Mouse (Mus musculus) gonadal fat pad, adult 2 months (tissue): ENCODE measurements around the gene Herpud1. TPM values are rescaled to one million over a fixed set of nuclear protein-coding genes. Genes with fewer than 3 reads are reported as not detected.
"Not testable (repeated sequence)": the region's sequence is repeated elsewhere in the genome, so short reads cannot be mapped to it uniquely, and the experiment has no call there.

ENCODE experiments used
- DNase-seq: peaks from one replicate; pipeline ENCODE4 v3.0.0-alpha.2; 2012; ENCODE audit warnings: low read depth
- polyA plus RNA-seq: library from polyadenylated mRNA; depleted of rRNA; stranded (reverse); fragments of >200 nt; gene quantifications from 2 replicates; pipeline ENCODE4 v1.2.3, GENCODE M21; 2012

Gene Herpud1
- polyA plus RNA-seq, 1 experiment, result 262 TPM

DNA sequence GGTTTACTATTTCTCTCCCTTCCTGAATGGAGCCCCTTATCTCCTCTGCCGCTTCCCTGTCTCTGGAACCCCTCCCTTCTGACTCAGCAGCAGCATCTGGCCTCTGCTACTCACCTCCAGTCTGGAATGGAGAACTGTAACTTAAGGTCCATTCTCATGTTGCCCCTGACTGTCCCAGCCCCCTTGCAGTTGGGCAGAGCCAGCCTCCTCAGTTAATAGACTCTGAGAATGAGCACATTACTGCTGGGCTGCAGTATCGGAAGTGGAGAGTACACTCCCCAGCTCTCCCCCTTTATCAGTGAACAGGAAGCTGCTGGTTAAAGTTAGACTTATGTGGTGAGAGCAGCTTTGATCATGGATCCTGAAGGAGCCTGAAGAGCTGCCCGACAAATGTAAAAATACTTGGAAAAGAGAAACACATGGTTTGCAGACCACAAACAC, 10.7 kb upstream of the Herpud1 start:
- DNase-seq, result no peak

DNA sequence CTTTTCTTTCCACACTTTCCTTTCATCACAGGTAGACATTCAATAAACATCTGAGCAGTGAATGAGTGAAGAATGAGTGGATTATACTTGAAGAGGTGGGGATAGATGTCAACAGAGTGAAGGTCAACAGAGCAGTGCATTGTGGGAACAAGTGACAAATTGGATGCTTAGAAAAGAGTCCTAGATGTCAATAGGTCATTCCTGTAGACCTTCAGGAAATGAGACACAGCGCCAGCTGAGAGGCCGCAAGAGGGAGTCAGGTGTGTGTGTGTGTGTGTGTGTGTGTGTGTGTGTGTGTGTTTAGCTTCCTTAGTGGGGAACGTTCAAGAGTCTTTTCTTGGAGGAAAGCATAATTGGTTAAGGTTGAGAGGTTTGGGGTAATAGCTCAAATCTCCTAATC, 10.1 kb upstream of the Herpud1 start:
- DNase-seq, result no peak

DNA sequence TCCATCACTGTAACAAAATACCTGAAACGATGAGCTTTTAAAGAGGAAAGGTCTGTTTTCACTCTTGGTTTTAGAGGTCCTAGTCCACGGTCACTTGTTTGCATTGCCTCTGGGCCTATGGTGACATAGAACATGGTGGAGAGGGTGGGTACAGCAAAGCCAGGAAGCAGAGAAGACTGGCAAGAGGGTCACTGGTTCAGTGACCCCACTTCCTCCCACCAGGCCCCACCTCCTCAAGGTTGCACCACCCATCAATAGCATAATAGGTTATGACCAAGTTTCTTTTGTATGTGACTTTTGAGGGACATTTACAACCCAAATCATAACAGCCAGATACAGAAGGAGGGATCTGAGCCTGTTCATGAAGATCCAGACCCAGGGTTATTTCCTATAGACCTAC, 9.7 kb upstream of the Herpud1 start:
- DNase-seq, result no peak

DNA sequence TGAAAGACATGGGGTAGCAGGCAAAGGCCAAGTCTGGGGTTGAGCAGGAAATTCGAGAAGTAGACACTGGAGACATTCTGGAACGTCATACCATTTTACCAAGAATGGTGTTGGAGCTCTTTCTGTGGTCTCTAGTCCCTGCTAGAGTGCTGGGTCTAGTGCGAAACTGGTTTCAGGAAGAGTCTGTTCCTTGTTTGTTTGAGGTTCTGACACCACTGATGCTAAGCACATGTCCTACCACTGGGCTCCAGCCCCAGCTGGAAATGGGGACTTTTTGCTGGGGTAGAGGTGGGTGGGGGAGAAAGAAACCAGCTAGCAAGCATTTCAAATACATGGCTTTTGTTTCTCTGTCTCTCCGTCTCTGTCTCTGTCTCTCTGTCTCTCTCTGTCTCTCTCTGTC, 9.2 kb upstream of the Herpud1 start:
- DNase-seq, result no peak

DNA sequence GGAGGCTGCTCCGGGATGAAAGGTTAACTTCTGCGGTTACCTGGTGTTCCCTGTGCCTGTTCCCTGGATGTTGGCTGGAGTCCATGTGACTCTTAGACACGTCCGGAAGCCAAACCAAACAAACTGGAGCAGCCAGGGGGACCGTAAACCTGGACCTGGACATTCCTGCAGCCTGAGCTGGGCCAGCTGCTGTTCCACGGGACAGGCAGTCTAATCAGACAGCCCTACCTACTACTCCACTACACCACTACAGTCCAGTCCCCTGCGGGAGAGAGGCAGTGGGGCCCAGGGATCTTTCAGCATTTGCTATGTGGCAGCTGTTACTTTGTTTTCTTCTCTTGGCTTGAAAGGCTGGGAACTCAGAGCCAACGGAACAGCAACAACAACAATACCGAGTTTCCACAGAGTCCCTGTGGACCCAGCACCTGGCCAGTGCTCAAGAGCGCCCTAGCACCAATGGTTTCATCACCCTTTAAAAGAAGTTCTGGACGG, 8.5 kb upstream of the Herpud1 start:
- DNase-seq, result no peak

DNA sequence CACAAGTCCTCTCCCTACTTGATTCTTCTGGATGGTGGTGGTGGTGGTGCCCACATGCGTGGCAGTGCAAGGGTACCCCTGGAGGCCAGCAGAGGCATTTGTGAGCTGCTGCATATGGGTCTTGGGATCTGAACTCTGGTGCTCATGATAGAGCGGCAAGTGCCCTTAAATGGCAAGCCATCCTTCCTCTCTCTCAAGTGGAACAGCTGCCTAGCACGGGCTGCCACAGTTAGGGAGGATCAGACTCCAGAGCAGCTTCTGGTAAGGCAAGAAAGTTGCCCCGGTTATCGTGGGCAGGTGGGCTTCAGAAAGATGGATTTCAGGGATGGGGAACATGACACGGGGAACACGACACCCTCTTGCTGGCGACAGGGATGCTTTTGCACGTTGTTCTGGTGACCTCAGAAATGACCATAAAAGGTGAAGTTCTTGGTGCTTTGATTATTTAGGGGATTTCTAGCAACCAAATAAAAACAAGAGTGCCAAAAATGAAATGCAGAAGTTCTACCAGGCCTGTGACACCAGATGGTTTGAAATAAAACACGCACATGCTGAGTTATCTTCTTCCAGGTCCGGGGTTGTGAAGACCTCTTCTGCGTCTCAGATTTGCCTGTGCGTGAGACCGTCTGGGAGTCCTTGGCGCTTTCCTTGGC, 7.3 kb upstream of the Herpud1 start:
- no peak for DNase-seq

DNA sequence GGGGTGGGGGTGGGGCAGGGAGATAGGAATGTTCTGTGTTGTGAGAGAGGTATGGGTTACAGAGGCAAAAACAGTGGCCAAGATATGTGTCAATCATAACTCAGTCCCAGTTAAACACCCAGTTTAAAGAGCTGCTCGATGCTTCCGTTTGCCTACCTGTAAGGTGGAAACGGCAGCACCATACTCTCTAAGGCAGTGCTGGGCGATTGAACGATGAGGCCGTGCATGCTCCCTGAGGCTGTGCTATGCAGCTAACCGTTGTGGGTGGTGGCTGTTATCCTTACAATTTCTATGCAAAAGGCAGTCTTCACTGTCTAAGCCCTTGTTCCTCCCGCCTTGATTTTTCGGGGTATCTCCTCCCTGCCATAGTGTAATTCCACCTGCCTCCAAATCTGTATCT, 6.6 kb upstream of the Herpud1 start:
- DNase-seq, result no peak

DNA sequence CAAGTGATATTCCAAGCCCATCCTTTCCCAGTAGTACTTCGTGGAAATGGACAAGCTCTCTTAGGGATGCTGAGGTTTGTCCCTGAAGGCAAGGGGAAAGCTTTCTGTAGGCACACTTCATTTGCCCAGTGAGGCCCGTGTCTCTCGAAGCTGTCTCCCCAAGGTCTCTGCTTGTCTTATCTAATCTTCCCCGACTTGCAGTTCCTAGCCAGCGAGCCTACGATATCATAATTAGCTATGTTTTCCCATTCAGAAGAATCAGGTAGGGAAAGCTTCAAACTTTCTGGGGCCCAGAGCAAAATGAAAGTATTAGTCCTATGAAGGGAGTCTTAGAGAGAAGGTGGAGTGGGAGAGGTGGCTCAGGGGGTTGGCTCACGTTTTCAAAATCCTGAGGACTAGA, 2.1 kb upstream of the Herpud1 start:
- DNase-seq, result no peak

DNA sequence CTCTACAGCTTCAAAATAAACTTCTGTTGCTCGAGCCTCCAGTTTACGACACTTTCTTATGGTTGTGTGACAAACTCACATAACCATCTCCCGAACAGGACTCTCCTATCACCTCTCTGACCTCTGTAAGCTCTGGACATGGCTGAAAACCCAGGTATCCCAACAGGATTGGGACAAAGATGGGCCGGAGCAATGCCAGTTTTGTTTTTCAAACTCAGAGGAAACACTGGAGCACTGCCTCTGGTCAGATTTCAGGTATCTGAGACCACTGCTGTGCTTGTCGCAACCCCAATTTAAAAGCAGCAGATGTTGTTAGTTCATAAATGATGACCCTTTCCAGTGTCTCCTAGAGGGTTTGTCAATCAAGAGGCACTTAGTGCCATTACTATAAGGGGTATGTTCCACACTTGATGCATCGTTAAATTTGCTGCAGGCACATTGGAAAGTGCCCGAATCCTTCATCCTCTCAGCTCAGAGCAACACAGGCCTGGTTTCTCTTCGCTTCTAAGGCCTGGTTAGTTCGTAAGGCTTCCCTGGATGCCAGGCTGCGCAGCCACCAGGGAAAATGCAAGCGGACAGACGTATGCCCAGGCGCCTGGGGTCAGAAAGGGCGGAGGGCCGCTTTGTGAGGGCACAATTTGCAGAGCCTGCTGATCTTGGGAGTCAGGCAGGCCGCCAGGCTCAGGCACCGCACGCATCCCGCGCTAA, 578 bp upstream of the Herpud1 start:
- DNase-seq, result no peak

DNA sequence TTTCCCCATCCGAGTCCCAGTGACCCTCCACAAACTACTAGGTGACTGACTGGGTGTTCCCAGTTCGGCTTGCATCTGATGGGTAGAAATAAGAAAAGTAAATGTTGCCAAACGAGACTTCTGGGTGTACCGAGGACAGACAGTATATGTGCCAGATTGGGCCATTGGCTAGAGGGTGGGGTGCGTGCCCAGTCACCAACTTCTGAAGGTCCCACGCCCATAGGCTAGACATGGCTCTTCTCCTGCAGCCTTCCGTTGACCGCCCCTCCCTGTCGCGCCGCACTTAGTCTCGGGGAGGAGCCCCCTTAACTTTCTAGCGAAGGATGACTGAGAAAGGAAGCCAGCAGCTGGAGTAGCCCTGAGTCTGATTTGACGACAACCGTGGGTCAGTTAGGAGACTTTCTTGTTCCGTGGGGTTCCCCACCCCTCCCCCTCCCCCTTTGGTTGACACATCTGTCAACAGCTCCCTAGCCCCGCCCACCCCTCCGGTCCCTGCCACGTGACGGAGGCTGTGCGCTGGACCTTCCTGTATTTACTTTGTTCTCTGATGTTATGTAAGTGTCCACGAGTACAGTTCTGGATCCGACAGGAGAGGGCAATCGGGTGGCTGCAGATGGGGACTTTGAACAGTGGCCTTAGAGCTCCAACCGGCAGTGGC, 918 bp downstream of the Herpud1 start:
- DNase-seq, result no peak

DNA sequence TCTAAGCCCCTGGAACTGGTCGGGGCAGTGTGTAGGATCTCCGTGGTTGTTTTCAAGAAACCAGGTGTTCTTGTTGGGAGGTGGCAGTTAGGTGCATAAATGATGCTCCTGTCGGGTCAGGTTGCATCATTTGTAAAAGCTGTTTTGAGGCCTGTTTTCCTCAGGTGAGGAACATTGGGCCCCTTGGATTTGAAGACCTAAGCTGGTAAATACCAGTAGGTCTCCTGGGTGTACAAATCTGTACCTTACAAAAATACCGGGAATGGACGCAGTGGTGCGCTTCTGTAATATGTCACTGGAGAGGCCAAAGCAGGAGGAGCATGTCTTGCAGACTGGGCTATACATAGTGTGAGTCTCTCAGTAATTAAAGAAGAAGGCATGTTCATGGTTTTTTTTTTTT, 1.5 kb downstream of the Herpud1 start:
- DNase-seq, result no peak

DNA sequence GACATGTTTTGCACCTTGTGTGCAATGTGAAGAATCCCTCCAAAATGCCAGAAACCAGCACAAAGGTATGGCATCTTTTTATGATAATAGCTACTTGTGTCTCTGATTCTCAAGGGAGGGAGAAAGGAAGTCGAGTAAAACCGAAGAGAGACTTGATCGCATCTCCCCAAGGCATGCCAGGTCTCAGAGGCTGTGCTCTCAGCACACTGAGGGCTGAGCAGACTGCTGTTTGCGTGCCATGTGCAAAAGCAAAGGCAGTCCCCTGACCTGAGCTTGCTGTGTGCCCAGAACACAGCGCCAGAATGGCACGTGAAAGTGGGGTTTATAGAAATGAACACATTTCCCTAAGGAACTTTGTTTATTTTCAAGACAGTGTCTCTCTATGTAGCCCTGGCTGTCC, 3.3 kb downstream of the Herpud1 start:
- DNase-seq, result no peak

DNA sequence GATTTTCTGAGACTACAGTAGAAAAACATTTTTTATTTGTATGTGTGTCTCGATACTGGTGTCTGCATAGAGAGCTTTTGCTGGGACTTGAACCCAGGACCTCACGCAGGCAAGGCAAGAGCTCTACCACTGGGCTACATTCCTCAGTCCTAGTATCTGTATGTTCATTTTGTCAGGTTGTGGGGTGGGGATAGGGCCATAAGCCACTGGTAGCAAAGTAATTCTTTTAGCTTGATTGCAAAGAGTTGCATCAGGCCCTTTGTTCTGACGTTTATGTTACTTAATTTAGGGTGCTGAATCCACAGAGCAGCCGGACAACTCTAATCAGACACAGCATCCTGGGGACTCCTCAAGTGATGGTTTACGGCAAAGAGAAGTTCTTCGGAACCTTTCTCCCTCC, 4.2 kb downstream of the Herpud1 start:
- DNase-seq, result no peak

DNA sequence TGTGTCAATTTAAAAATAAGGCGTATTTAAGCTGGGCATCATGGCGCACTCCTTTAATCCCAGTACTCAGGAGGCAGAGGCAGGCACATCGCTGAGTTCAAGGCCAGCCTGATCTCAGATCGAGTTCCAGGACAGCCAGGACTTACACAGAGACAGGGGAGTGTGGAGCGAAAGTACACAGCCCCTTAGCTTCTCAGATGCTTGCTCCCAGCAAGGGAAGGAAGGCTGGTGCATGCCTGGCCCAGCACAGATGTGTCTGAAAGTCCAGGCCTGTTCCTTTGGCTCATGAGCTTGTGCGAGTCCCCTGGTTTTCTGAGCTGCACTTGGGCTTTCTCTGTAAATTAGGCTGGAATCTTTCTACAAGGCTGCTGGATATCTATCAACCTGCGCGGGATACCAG, 4.7 kb downstream of the Herpud1 start:
- DNase-seq, result no peak

DNA sequence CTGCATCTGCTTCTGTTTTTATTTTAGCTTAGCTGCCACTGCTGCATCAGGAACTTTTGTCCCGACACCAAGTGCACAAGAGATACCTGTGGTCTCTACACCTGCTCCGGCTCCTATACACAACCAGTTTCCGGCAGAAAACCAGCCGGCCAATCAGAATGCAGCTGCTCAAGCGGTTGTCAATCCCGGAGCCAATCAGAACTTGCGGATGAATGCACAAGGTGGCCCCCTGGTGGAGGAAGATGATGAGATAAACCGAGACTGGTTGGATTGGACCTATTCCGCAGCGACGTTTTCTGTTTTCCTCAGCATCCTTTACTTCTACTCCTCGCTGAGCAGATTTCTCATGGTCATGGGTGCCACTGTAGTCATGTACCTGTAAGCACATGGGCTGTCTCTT, 5.9 kb downstream of the Herpud1 start:
- DNase-seq, result no peak

DNA sequence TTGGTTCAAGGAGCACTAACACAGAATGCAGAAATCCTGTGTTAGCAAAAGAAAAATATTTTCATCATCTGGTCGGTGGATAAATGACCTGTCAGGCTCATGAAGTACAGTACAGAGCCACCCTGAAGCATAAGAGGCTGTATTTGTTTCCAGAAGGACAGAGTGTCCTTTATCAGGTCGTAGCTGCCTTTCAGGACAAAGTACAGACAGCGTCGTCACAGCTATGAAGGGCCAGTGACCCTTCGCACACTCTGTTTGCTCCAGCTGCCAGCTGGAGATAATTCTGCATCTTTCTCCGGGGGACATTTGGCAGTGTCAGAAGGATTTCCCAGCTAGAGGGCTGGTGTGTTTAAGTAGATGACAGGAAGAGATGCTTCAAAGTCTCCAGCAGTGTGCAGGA, 6.4 kb downstream of the Herpud1 start:
- DNase-seq, result no peak

DNA sequence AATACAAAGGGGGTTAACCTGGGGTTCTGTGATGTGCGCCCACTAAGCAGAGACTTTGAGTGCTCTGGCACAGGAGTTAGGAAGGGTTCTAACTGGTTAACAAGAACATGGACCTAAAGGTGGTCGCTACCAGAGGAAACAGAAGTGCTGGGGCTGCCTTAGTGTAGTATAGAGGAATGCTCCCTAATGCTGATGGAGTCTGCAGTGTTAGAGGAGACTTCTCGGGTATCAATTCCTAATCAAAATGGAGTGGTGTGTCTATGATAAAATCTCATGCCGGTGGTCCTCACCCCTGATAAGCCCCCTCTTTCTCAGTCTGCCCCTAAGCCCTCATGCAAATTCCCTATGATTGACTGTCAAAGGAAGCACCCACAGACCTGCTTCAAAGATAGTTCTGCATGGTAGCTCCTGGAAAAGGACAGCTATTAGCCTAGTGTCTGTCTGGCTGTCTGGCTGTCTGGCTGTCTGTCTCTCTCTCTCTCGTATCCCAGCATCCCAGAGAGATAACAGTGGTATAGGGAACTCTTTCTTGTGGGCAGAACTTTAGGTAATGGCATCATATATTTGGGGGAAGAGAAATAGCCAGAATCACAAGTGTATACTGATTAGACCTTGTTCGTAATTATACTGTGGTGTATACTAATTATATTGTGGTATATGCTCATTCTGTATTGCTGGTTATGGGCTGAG, 9.8 kb downstream of the Herpud1 start:
- no peak for DNase-seq

DNA sequence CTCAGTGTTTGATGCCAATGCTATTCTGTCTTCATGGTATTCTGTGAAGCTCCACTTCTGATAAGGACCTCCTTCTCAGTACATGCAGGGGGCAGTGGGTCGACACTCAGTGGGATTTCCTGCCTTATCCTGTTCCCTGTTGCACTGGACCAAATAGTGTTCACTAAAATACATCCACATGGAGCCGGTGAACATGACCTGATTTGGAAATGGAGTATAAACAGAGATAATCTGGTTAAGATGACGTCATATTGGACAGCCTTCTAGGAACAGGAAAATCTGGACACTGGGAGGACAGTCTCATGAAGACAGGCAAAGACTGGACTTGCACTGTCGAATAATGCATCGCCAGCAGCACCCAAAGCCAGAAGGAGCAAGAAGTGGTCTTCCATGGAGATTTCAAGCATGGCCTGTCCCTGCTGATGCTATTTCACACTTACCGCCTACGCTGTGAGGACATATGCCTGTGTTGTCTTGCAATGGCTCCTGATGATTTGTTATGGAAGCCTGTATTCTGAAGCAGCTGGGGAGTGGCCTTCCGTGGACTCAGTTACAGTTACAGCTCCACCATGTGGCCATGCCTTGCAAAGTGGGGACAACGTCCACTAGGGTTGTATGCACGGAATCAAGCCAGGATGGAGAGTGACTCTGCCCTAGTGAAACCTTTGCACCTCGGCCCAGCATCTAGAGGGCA, 10.9 kb downstream of the Herpud1 start:
- no peak for DNase-seq

DNA sequence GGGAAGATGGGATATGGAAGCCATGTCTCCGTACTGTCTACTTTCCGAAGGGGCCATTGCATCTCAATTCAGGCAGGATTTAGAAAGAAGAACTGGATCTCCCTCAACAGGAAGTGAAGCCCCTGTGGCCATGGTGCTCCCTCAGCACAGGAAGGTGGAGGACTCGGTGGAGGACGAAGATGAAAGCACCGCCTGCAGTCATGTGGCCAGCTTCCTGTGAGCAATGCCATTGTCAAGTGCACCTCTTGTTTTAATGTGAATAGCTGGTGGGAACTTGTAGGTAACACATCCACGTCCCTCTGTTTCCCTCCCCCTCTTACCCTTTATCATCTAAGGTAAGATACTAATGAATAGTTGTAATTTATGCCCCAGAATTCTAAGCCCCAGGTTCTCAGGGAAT, 12.3 kb downstream of the Herpud1 start:
- DNase-seq, result no peak

DNA sequence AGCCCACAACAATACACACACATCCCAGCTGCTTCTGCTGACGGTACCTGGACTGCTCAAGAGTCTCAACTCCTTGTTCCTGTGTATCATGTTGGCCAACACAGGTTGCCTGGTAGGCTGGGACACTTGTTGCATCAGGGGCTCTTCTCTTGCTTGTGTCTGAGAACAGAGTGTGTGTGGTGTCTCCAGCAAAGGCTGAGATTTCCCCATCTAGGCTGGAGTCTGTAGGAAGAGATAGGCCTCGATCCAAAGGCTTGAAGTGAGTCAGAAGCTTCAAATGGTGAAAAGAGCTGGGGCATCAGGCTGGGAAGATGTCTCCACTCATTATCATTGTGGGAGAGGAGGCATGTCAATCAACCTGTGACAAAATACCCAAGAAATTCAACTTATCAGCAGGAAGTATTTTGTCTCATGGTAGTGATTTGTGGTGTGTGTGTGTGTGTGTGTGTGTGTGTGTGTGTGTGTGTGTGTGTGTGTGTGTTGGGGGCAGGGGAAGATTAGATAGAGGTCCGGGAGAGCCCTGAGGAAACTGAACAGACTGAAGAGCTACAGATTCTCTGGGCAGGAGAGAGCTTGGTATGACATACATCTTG, 13.2 kb downstream of the Herpud1 start:
- DNase-seq, result no peak

DNA sequence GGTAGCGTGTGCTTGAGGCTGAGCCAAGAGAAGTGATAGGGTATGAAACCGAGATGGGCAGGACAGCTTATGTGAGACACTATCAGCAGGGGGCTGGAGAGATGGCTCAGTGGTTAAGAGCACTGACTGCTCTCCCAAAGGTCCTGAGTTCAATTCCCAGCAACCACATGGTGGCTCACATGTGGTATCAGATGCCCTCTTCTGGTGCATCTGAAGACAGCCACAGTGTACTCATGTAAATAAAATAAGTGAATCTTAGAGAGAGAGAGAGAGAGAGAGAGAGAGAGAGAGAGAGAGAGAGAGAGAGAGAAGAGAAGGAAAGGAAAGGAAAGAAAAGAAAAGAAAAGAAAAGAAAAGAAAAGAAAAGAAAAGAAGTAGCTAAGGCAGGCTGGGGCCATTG, 13.7 kb downstream of the Herpud1 start:
- not testable (repeated sequence) for DNase-seq
